Comparison of ENCODE assay signal across 8 mouse cellular contexts in the genomic region with DNA sequence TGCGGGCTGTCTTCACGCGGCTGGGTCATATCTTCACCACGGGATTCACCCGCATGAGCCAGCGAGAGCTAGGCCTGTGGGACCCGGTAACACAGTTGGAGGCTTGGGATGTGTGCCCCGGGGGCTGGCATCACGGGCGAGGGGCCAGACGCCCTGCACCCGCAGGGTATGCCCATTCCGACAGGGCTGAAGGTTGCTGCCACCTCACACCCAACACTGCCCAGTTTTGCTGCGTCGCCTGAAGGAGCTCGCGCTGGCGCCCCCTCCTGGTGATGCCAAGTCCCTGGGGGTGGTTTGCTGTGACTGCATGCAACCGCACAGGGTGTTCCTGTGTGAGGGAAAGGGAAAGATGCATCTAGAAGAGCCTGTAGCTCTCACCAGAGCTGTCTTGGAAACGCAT. TPM values are rescaled to one million over a fixed set of nuclear protein-coding genes. Genes with fewer than 3 reads are reported as not detected.
A peak's percentile ranks its signal among the peaks of the same experiment; 100 is the strongest.
DNase-seq lines count a peak whose midpoint lies in the region; ATAC-seq and TF ChIP-seq lines count a peak whose summit lies in the region.

No protein-coding gene starts in this region.

- 11% methylated on average over 20 of the region's 20 CpGs for WGBS in kidney, adult 2 months
- whole genome bisulfite sequencing in liver, embryonic 11.5 days = 14% methylated on average over 20 of the region's 20 CpGs

- no peaks in the 10 kb centered on the region for H3K36me3 ChIP-seq in kidney, adult 2 months (ENCODE audit: control insufficient read depth, insufficient read depth, low read length)
- peaks cover 9% of the 10 kb centered on the region; the same call in 1 of the 2 replicates for H3K36me3 ChIP-seq in liver, embryonic 11.5 days (ENCODE audit: control insufficient read depth, insufficient read depth, low read length)
- peaks cover 4% of the 10 kb centered on the region for H3K36me3 ChIP-seq in myocyte (ENCODE audit: control insufficient read depth, insufficient read depth)

- ATAC-seq in liver, embryonic 11.5 days (replicated peaks; ENCODE audit: low FRiP score) = peak; percentile 27; the same call in 1 of the 2 replicates

- H3K9ac ChIP-seq in liver, embryonic 11.5 days (ENCODE audit: low read depth, low read length) = no peak overlapping the region

- no peaks in the 10 kb centered on the region for H3K9me3 ChIP-seq in liver, embryonic 11.5 days (ENCODE audit: control insufficient read depth, low read length)

- H3K27ac ChIP-seq in kidney, adult 2 months (ENCODE audit: insufficient read depth, low read depth, low read length) = no peak overlapping the region
- no peak overlapping the region for H3K27ac ChIP-seq in liver, embryonic 11.5 days (ENCODE audit: low read depth, low read length)

- H3K4me2 ChIP-seq in liver, embryonic 11.5 days = peak overlapping the region; percentile 58
- no peak overlapping the region for H3K4me2 ChIP-seq in myocyte (ENCODE audit: low read depth)

- no peaks in the 10 kb centered on the region for H3K79me2 ChIP-seq in myocyte (ENCODE audit: control insufficient read depth, insufficient read depth)

- H3ac ChIP-seq in myocyte (ENCODE audit: control insufficient read depth, insufficient read length) = no peak overlapping the region

- TF ChIP-seq CTCF in kidney, adult 2 months (conservative IDR thresholded peaks at IDR 0.05; ENCODE audit: insufficient read depth, insufficient read length, low read depth, low read length) = peak; percentile 83

- no peaks in the 10 kb centered on the region for H3K27me3 ChIP-seq in kidney, adult 2 months (replicated peaks; ENCODE audit: control insufficient read depth, insufficient read depth, low read length)
- H3K27me3 ChIP-seq in liver, embryonic 11.5 days (replicated peaks; ENCODE audit: control insufficient read depth, insufficient read depth, low read length) = peaks cover 55% of the 10 kb centered on the region
- no peaks in the 10 kb centered on the region for H3K27me3 ChIP-seq in myocyte (ENCODE audit: control insufficient read depth, insufficient read depth, insufficient read length)

- no peaks in the 10 kb centered on the region for H3K4me1 ChIP-seq in kidney, adult 2 months (ENCODE audit: control insufficient read depth, insufficient read depth, low read length)
- peaks cover 15% of the 10 kb centered on the region for H3K4me1 ChIP-seq in liver, embryonic 11.5 days (replicated peaks; ENCODE audit: control insufficient read depth, insufficient read depth, low read length)

- H3K4me3 ChIP-seq in kidney, adult 2 months (ENCODE audit: insufficient read depth, low read depth, low read length) = no peak overlapping the region
- H3K4me3 ChIP-seq in liver, embryonic 11.5 days (ENCODE audit: low read depth, low read length) = no peak overlapping the region
- H3K4me3 ChIP-seq in myocyte = no peak overlapping the region

- no peak for TF ChIP-seq POLR2A in kidney, adult 2 months (IDR thresholded peaks at IDR 0.05; ENCODE audit: low read depth, low read length)
- no peak for TF ChIP-seq POLR2A in myocyte (IDR thresholded peaks at IDR 0.05; ENCODE audit: insufficient read length, low read depth)

- DNase-seq in 3T3-L1 (ENCODE audit: low read depth, low spot score) = peak; percentile 33
- peak; percentile 87 for DNase-seq in ZHBTc4 (ENCODE audit: low read depth, low spot score)
- peak; percentile 74 for DNase-seq in embryo, embryonic 10 days (ENCODE audit: low spot score)
- DNase-seq in gastrocnemius, postnatal 4 days (ENCODE audit: low spot score in 2 of 2) = peak; percentile 73 to 75
- DNase-seq in kidney, adult 2 months = peak; percentile 82
- DNase-seq in liver, embryonic 11.5 days (ENCODE audit: low spot score) = peak; percentile 71
- DNase-seq in spleen, postnatal 4 days (ENCODE audit: low spot score in 2 of 2) = peak; percentile 76 to 93

TF ChIP-seq in myocyte, 11 proteins besides CTCF, POLR2A, EP300 and RAD21:
- TF ChIP-seq POLR2AphosphoS2 (IDR thresholded peaks at IDR 0.05; ENCODE audit: insufficient read length, low read depth) (peak; percentile 13), MYOG (IDR thresholded peaks at IDR 0.05; ENCODE audit: control insufficient read depth in 1 of 3, insufficient read depth in 1 of 3, insufficient read length in 2 of 3, low read depth in 2 of 3) (no peak)

RNA-seq across cellular contexts. Expression of a gene that starts 5.6 kb away (rescaled TPM):
- 10 to 100 TPM; 82.0 to 90.3 TPM for total RNA-seq in gastrocnemius, postnatal 4 days (2021)
- polyA plus RNA-seq in kidney, adult 2 months (2012; rRNA removed) = 4.4 and 7.9 TPM in 2 replicates
- 0.35 and 0.40 TPM in 2 replicates for polyA plus RNA-seq in liver, embryonic 11.5 days (2014; fragmentation: Nextera tagmentation; extraction: Ambion mirVana)
- polyA plus RNA-seq in myocyte (2012; fragmentation: generic; extraction: Trizol) = 50.6 TPM

RNA-seq across cellular contexts. Expression of a gene that starts 21.7 kb away (rescaled TPM):
- total RNA-seq in gastrocnemius, postnatal 4 days (2021) = 10 to 100 TPM; 13.0 to 13.8 TPM
- 22.3 and 31.4 TPM in 2 replicates for polyA plus RNA-seq in kidney, adult 2 months (2012; rRNA removed)
- polyA plus RNA-seq in liver, embryonic 11.5 days (2014; fragmentation: Nextera tagmentation; extraction: Ambion mirVana) = 4.4 and 5.6 TPM in 2 replicates
- polyA plus RNA-seq in myocyte (2012; fragmentation: generic; extraction: Trizol) = 46.0 TPM

RNA-seq across cellular contexts. Expression of a gene that starts 25.6 kb away (rescaled TPM):
- total RNA-seq in gastrocnemius, postnatal 4 days (2021) = 10 to 100 TPM; 48.5 to 52.9 TPM
- polyA plus RNA-seq in kidney, adult 2 months (2012; rRNA removed) = 53.2 and 58.5 TPM in 2 replicates
- 10.1 and 14.1 TPM in 2 replicates for polyA plus RNA-seq in liver, embryonic 11.5 days (2014; fragmentation: Nextera tagmentation; extraction: Ambion mirVana)
- 53.9 TPM for polyA plus RNA-seq in myocyte (2012; fragmentation: generic; extraction: Trizol)

RNA-seq across cellular contexts. Expression of a gene that starts 47.1 kb away (rescaled TPM):
- 1 to 10 TPM; 1.2 to 2.5 TPM for total RNA-seq in gastrocnemius, postnatal 4 days (2021)
- polyA plus RNA-seq in kidney, adult 2 months (2012; rRNA removed) = 2.7 and 3.2 TPM in 2 replicates
- 3.9 and 4.2 TPM in 2 replicates for polyA plus RNA-seq in liver, embryonic 11.5 days (2014; fragmentation: Nextera tagmentation; extraction: Ambion mirVana)
- 1.4 TPM for polyA plus RNA-seq in myocyte (2012; fragmentation: generic; extraction: Trizol)

RNA-seq across cellular contexts. Expression of a gene that starts 48.0 kb away (rescaled TPM):
- total RNA-seq in gastrocnemius, postnatal 4 days (2021) = 10 to 100 TPM; 14.8 to 15.0 TPM
- polyA plus RNA-seq in kidney, adult 2 months (2012; rRNA removed) = 19.4 and 24.4 TPM in 2 replicates
- 16.2 and 17.9 TPM in 2 replicates for polyA plus RNA-seq in liver, embryonic 11.5 days (2014; fragmentation: Nextera tagmentation; extraction: Ambion mirVana)
- polyA plus RNA-seq in myocyte (2012; fragmentation: generic; extraction: Trizol) = 23.7 TPM

Comparison
In these comparisons a context has a peak if more than half of its experiments do, and no peak if none do; other contexts are left out.
1. DNase-seq: peak in every context shown above with its lines; median percentile 87 in ZHBTc4; 84 in spleen, postnatal 4 days; 82 in kidney, adult 2 months; 74 in embryo, embryonic 10 days; 74 in gastrocnemius, postnatal 4 days; 71 in liver, embryonic 11.5 days; 33 in 3T3-L1.